8 mouse cellular contexts compared by ENCODE assay signal in the genomic region with DNA sequence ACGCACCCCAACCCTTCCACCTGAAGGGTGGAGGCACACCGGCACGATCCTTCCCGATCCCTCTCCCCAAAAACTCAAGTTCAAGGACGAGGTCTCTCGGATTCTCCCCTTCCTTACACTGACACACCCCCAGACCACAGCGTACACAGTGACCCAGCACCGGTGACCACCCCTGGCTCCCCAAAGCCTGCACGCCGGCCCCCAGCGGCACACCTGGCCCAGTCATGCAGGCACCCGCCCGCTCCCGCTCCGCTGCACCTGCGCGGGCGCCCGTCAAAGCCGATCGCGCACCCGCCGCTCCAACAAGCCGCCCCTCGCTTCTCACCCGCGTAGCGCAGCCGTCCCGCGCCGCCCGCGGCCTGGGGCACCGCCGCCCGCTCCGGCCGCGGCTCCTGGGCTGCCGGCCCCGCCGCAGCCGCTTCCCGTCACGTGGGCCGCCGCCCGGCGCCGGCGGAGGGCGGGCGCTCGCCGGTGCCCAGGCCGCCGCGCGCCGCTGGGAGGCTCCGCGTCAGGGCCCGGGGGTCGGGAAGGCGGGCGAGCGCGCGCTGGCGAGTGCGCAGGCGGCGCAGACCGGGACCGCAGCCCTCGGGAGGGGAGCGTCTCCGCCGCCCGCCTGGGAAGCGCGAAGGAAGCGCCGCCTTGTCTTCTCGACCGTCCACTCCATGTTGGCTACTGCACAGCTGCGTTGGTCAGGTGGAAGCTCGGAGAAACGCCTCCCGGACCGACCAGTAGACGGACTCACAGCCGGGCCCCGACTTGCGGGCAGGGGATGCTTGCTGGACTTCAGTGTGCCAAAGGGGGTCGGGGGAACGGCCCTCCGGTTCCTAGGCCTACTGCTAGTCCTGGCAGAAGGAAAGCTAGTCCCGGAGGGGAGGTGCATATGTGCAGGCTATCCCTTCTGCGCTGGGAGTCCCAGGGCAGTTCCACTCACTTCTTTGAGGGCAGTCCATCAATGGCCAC. TPM values are rescaled to one million over a fixed set of nuclear protein-coding genes. Genes with fewer than 3 reads are reported as not detected.
DNase-seq lines count a peak whose midpoint lies in the region; ATAC-seq and TF ChIP-seq lines count a peak whose summit lies in the region.

No protein-coding gene starts in this region.

- WGBS in bone marrow, adult 2 months: 2% methylated on average over 99 of the region's 102 CpGs
- WGBS in limb, embryonic 14.5 days: under 1% methylated on average over 82 of the region's 102 CpGs
- under 1% methylated on average over 100 of the region's 102 CpGs for WGBS in midbrain, embryonic 15.5 days
- WGBS in spleen, adult 2 months: 2% methylated on average over 102 of the region's 102 CpGs

- no peak for TF ChIP-seq CTCF in bone marrow, adult 2 months (IDR thresholded peaks at IDR 0.05; ENCODE audit: control insufficient read depth, insufficient read depth, low read length)
- TF ChIP-seq CTCF in embryonic fibroblast, embryonic 13.5 days (IDR thresholded peaks at IDR 0.05; ENCODE audit: borderline replicate concordance, insufficient read depth, low read length): no peak
- TF ChIP-seq CTCF in spleen, adult 2 months (IDR thresholded peaks at IDR 0.05; ENCODE audit: extremely low read depth, insufficient read depth, insufficient read length, insufficient replicate concordance): no peak; the same call in 1 of the 2 replicates

- peak overlapping the region; percentile 87 for H3K4me3 ChIP-seq in bone marrow, adult 2 months (replicated peaks; ENCODE audit: control insufficient read depth, low read depth, low read length)
- H3K4me3 ChIP-seq in embryonic fibroblast, embryonic 13.5 days (ENCODE audit: insufficient read depth, low read length): peak overlapping the region; percentile 81
- H3K4me3 ChIP-seq in limb, embryonic 14.5 days (replicated peaks; ENCODE audit: low read length): peak overlapping the region; percentile 73
- peak overlapping the region; percentile 73 for H3K4me3 ChIP-seq in midbrain, embryonic 15.5 days
- H3K4me3 ChIP-seq in spleen, adult 2 months (ENCODE audit: extremely low read depth, insufficient read depth, insufficient read length): peak overlapping the region; percentile 97

- peak overlapping the region; percentile 83 for H3K4me2 ChIP-seq in limb, embryonic 14.5 days (replicated peaks; ENCODE audit: low read depth, low read length, severe bottlenecking)
- peak overlapping the region; percentile 78 for H3K4me2 ChIP-seq in midbrain, embryonic 15.5 days

- ATAC-seq in limb, embryonic 14.5 days (ENCODE audit: low FRiP score, low read depth): peak; percentile 89
- ATAC-seq in midbrain, embryonic 15.5 days (replicated peaks): peak; percentile 87

- TF ChIP-seq POLR2A in bone marrow, adult 2 months (IDR thresholded peaks at IDR 0.05; ENCODE audit: borderline replicate concordance, control insufficient read depth, low read depth, low read length): peak; percentile 51; the same call in 1 of the 2 replicates
- TF ChIP-seq POLR2A in embryonic fibroblast, embryonic 13.5 days (IDR thresholded peaks at IDR 0.05; ENCODE audit: low read depth, low read length): peak; percentile 52
- TF ChIP-seq POLR2A in limb, embryonic 14.5 days (IDR thresholded peaks at IDR 0.05; ENCODE audit: borderline replicate concordance, extremely low read depth, insufficient read depth, insufficient read length): 0 out of 2 replicates have a peak, but pooled peaks have one; percentile 25
- TF ChIP-seq POLR2A in spleen, adult 2 months (IDR thresholded peaks at IDR 0.05; ENCODE audit: low read depth, low read length): no peak

- H3K27ac ChIP-seq in bone marrow, adult 2 months (ENCODE audit: control insufficient read depth, insufficient read depth, low read depth, low read length, poor library complexity): peak overlapping the region; percentile 87
- peak overlapping the region; percentile 3; the same call in 1 of the 2 replicates for H3K27ac ChIP-seq in embryonic fibroblast, embryonic 13.5 days (ENCODE audit: insufficient read depth, low read length)
- H3K27ac ChIP-seq in limb, embryonic 14.5 days (replicated peaks; ENCODE audit: low read depth, low read length): peak overlapping the region; percentile 55
- H3K27ac ChIP-seq in midbrain, embryonic 15.5 days: peak overlapping the region; percentile 85
- peak overlapping the region; percentile 76 for H3K27ac ChIP-seq in spleen, adult 2 months (ENCODE audit: insufficient read depth, low read length)

- no peaks in the 10 kb centered on the region for H3K9me3 ChIP-seq in limb, embryonic 14.5 days (ENCODE audit: control insufficient read depth, low read length)
- no peaks in the 10 kb centered on the region for H3K9me3 ChIP-seq in midbrain, embryonic 15.5 days

- no peaks in the 10 kb centered on the region; the same call in 1 of the 2 replicates for H3K4me1 ChIP-seq in bone marrow, adult 2 months (ENCODE audit: control insufficient read depth, insufficient read depth, low read length)
- H3K4me1 ChIP-seq in embryonic fibroblast, embryonic 13.5 days (ENCODE audit: control insufficient read depth, insufficient read depth, low read length): no peaks in the 10 kb centered on the region
- H3K4me1 ChIP-seq in limb, embryonic 14.5 days (ENCODE audit: control insufficient read depth, insufficient read depth, low read length): peaks cover 7% of the 10 kb centered on the region; the same call in 1 of the 2 replicates
- H3K4me1 ChIP-seq in midbrain, embryonic 15.5 days: peaks cover 42% of the 10 kb centered on the region
- H3K4me1 ChIP-seq in spleen, adult 2 months (ENCODE audit: control insufficient read depth, insufficient read depth, insufficient read length): peaks cover 2% of the 10 kb centered on the region; the same call in 1 of the 2 replicates

- no peaks in the 10 kb centered on the region for H3K36me3 ChIP-seq in limb, embryonic 14.5 days (ENCODE audit: control insufficient read depth, insufficient read depth, low read length)
- no peaks in the 10 kb centered on the region for H3K36me3 ChIP-seq in midbrain, embryonic 15.5 days (replicated peaks)
- H3K36me3 ChIP-seq in spleen, adult 2 months (ENCODE audit: control insufficient read depth, insufficient read depth, low read length): no peaks in the 10 kb centered on the region

- H3K9ac ChIP-seq in limb, embryonic 14.5 days (ENCODE audit: low read depth, low read length, severe bottlenecking): peak overlapping the region; percentile 86
- H3K9ac ChIP-seq in midbrain, embryonic 15.5 days: peak overlapping the region; percentile 87

- no peaks in the 10 kb centered on the region for H3K27me3 ChIP-seq in limb, embryonic 14.5 days (ENCODE audit: control insufficient read depth, insufficient read depth, low read length)
- no peaks in the 10 kb centered on the region for H3K27me3 ChIP-seq in midbrain, embryonic 15.5 days (replicated peaks)
- H3K27me3 ChIP-seq in spleen, adult 2 months (ENCODE audit: control insufficient read depth, insufficient read depth, low read length): no peaks in the 10 kb centered on the region

- DNase-seq in A20 (ENCODE audit: low read depth, low spot score): peak; percentile 71
- peak; percentile 79 to 80 for DNase-seq in heart, adult 9 months (ENCODE audit: low spot score in 2 of 2)
- DNase-seq in kidney, adult 9 months: peak; percentile 76
- peak; percentile 26 for DNase-seq in limb, embryonic 14.5 days (ENCODE audit: low spot score)
- peak in 1 of 2 experiments; percentile 64 for DNase-seq in spleen, adult 2 months (ENCODE audit: low read depth in 1 of 2, low spot score in 2 of 2)

RNA-seq across cellular contexts. Expression of a gene that starts 6.1 kb away (rescaled TPM):
- polyA plus RNA-seq in bone marrow, adult 2 months (2011; ENCODE audit: insufficient read depth, insufficient read length, low replicate concordance, missing spikeins): 6.1 and 11.2 TPM in 2 replicates
- 15.1 and 15.5 TPM in 2 replicates for polyA plus RNA-seq in embryonic fibroblast, embryonic 13.5 days (2011; ENCODE audit: insufficient read length, low read depth, missing spikeins)
- polyA plus RNA-seq in limb, embryonic 14.5 days (2012; rRNA removed): 22.7 and 23.9 TPM in 2 replicates
- 12.8 and 14.5 TPM in 2 replicates for polyA plus RNA-seq in limb, embryonic 14.5 days (2014; fragmentation: Nextera tagmentation; extraction: Ambion mirVana)
- 19.1 and 19.5 TPM in 2 replicates for polyA plus RNA-seq in midbrain, embryonic 15.5 days (2015; fragmentation: Nextera tagmentation; extraction: Ambion mirVana)
- polyA plus RNA-seq in spleen, adult 2 months (2012; rRNA removed): 13.4 and 15.2 TPM in 2 replicates

RNA-seq across cellular contexts. Expression of a gene that starts 6.2 kb away (rescaled TPM):
- 5.1 and 5.9 TPM in 2 replicates for polyA plus RNA-seq in bone marrow, adult 2 months (2011; ENCODE audit: insufficient read depth, insufficient read length, low replicate concordance, missing spikeins)
- 16.7 and 18.9 TPM in 2 replicates for polyA plus RNA-seq in embryonic fibroblast, embryonic 13.5 days (2011; ENCODE audit: insufficient read length, low read depth, missing spikeins)
- polyA plus RNA-seq in limb, embryonic 14.5 days (2012; rRNA removed): 20.7 and 22.2 TPM in 2 replicates
- polyA plus RNA-seq in limb, embryonic 14.5 days (2014; fragmentation: Nextera tagmentation; extraction: Ambion mirVana): 25.9 and 32.9 TPM in 2 replicates
- 54.0 and 54.5 TPM in 2 replicates for polyA plus RNA-seq in midbrain, embryonic 15.5 days (2015; fragmentation: Nextera tagmentation; extraction: Ambion mirVana)
- polyA plus RNA-seq in spleen, adult 2 months (2012; rRNA removed): 1.8 and 2.2 TPM in 2 replicates

Comparison
In these comparisons a context has a peak if more than half of its experiments do, and no peak if none do; other contexts are left out.
1. H3K27ac ChIP-seq: peak in every context shown above with its lines; median percentile 87 in bone marrow, adult 2 months; 85 in midbrain, embryonic 15.5 days; 76 in spleen, adult 2 months; 55 in limb, embryonic 14.5 days; 3 in embryonic fibroblast, embryonic 13.5 days.